Mouse (Mus musculus): Measurements from ENCODE around the gene Smpdl3b. TPM values are rescaled to one million over a fixed set of nuclear protein-coding genes. Genes with fewer than 3 reads are reported as not detected.
"Not testable (repeated sequence)": the region's sequence is repeated elsewhere in the genome, so short reads cannot be mapped to it uniquely, and the experiment has no call there.

Smpdl3b gene
- total RNA-seq, 2 experiments from 2014 or later, result 4.3 to 4.5 TPM

GRCm38 (mm10) chr4:132743992-132744911 lies 12.8 kb downstream of the Smpdl3b start:
- intact Hi-C loops (cut with DNase I), result no loop called here
- DNase-seq (ENCODE audit: low spot score in 2 of 2), result peak; percentile 51 to 69

GRCm38 (mm10) chr4:132741491-132741890 lies 15.6 kb downstream of the Smpdl3b start:
- intact Hi-C loops (cut with DNase I), result no loop called here
- DNase-seq (ENCODE audit: low spot score in 2 of 2), result no peak

- intact Hi-C loops (cut with DNase I); DNase-seq (ENCODE audit: low spot score in 2 of 2): not testable (repeated sequence)
These were observed 19.9 kb downstream of the Smpdl3b start for GRCm38 (mm10) chr4:132737154-132737553.

GRCm38 (mm10) chr4:132735894-132736293 lies 21.2 kb downstream of the Smpdl3b start:
- intact Hi-C loops (cut with DNase I), result no loop called here
- no peak for DNase-seq (ENCODE audit: low spot score in 2 of 2)

- intact Hi-C loops (cut with DNase I), result no loop called here
- DNase-seq (ENCODE audit: low spot score in 2 of 2), result peak in 1 of 2 experiments; percentile 43
These were observed 21.7 kb downstream of the Smpdl3b start for GRCm38 (mm10) chr4:132735389-132735788.

- intact Hi-C loops (cut with DNase I), result no loop called here
- DNase-seq (ENCODE audit: low spot score in 2 of 2), result no peak
These were observed 22.3 kb downstream of the Smpdl3b start for GRCm38 (mm10) chr4:132734766-132735165.

GRCm38 (mm10) chr4:132733071-132733770 lies 23.8 kb downstream of the Smpdl3b start:
- intact Hi-C loops (cut with DNase I), result no loop called here
- DNase-seq (ENCODE audit: low spot score in 2 of 2), result no peak

GRCm38 (mm10) chr4:132732148-132732684 lies 24.8 kb downstream of the Smpdl3b start, which contains the start of gene Xkr8:
Gene Xkr8 (minus strand): TSS chr4:132732546.
- peak; percentile 46 to 65 for DNase-seq (ENCODE audit: low spot score in 2 of 2)
- intact Hi-C loops (cut with DNase I), result no loop called here

GRCm38 (mm10) chr4:132731616-132732015 lies 25.4 kb downstream of the Smpdl3b start:
- no peak for DNase-seq (ENCODE audit: low spot score in 2 of 2)

GRCm38 (mm10) chr4:132728233-132728632 lies 28.8 kb downstream of the Smpdl3b start:
- no peak for DNase-seq (ENCODE audit: low spot score in 2 of 2)
- intact Hi-C loops (cut with DNase I), result no loop called here

More at GRCm38 (mm10) chr4:132731616-132732015, 25.4 kb downstream of the Smpdl3b start:
- intact Hi-C loops (cut with DNase I), result no loop called here

GRCm38 (mm10) chr4:132718251-132718650 lies 38.8 kb downstream of the Smpdl3b start:
- no peak for DNase-seq (ENCODE audit: low spot score in 2 of 2)
- intact Hi-C loops (cut with DNase I), result no loop called here

- no peak for DNase-seq (ENCODE audit: low spot score in 2 of 2)
- intact Hi-C loops (cut with DNase I), result no loop called here
These were observed 43.9 kb downstream of the Smpdl3b start for GRCm38 (mm10) chr4:132713181-132713580.

- intact Hi-C loops (cut with DNase I), result no loop called here
- DNase-seq (ENCODE audit: low spot score in 2 of 2), result peak in 1 of 2 experiments; percentile 41
These were observed 50.2 kb downstream of the Smpdl3b start for GRCm38 (mm10) chr4:132706885-132707284.

GRCm38 (mm10) chr4:132702076-132702475 lies 55.0 kb downstream of the Smpdl3b start:
- no peak for DNase-seq (ENCODE audit: low spot score in 2 of 2)
- intact Hi-C loops (cut with DNase I), result no loop called here

- no peak for DNase-seq (ENCODE audit: low spot score in 2 of 2)
- intact Hi-C loops (cut with DNase I), result no loop called here
These were observed 63.7 kb downstream of the Smpdl3b start for GRCm38 (mm10) chr4:132693366-132693765.

- intact Hi-C loops (cut with DNase I), result no loop called here
- no peak for DNase-seq (ENCODE audit: low spot score in 2 of 2)
These were observed 67.4 kb downstream of the Smpdl3b start for GRCm38 (mm10) chr4:132689634-132690033.

Data from left cerebral cortex, postnatal 25 days (tissue).